ENCODE assay signal across 10 mouse cellular contexts in the genomic region with DNA sequence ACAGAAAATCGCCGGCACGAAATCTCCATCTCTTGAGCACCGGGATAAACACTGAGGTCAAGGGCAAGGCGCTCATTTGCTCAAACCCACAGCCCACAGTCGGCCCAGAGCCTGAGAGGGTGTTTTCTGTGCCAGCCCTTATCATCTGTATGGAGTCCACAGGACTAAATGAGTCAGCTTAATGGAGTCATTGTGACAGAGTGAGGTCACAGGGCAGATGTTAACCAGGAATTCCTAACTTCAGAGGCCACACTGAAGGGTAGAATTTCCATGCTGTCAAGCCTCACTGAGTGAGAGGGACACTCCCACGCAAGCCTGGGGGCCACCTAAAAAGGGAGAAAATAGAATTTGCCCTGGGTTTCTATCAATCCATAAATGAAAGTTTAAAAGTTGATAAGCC. TPM values are rescaled to one million over a fixed set of nuclear protein-coding genes. Genes with fewer than 3 reads are reported as not detected.
A peak's percentile ranks its signal among the peaks of the same experiment; 100 is the strongest.
DNase-seq lines count a peak whose midpoint lies in the region; ATAC-seq lines count a peak whose summit lies in the region.
"Had no signal": no experiment of that assay in that cellular context is flagged by ENCODE, and none has a peak within 500 bp of the region (broad histone marks: within the 10 kb centered on the region; RNA-seq: fewer than 3 reads in every experiment).

No protein-coding gene starts in this region.

- no peak overlapping the region for H3K27ac ChIP-seq in liver, embryonic 12.5 days
- peak overlapping the region; percentile 89 for H3K27ac ChIP-seq in embryonic facial prominence, embryonic 12.5 days
- H3K27ac ChIP-seq in midbrain, embryonic 16.5 days (ENCODE audit: low read length): no peak overlapping the region
- H3K27ac ChIP-seq: liver, embryonic 13.5 days had no signal

- H3K9ac ChIP-seq in liver, embryonic 12.5 days: no peak overlapping the region
- no peak overlapping the region for H3K9ac ChIP-seq in embryonic facial prominence, embryonic 12.5 days
- no peak overlapping the region for H3K9ac ChIP-seq in midbrain, embryonic 16.5 days (ENCODE audit: low read depth, low read length)
- H3K9ac ChIP-seq: liver, embryonic 13.5 days had no signal

- no peaks in the 10 kb centered on the region for H3K36me3 ChIP-seq in liver, embryonic 12.5 days
- H3K36me3 ChIP-seq in embryonic facial prominence, embryonic 12.5 days: no peaks in the 10 kb centered on the region
- H3K36me3 ChIP-seq in midbrain, embryonic 16.5 days (ENCODE audit: control insufficient read depth, insufficient read depth, low read length): no peaks in the 10 kb centered on the region
- H3K36me3 ChIP-seq: liver, embryonic 13.5 days had no signal

- H3K4me3 ChIP-seq in liver, embryonic 12.5 days: no peak overlapping the region
- no peak overlapping the region for H3K4me3 ChIP-seq in embryonic facial prominence, embryonic 12.5 days
- H3K4me3 ChIP-seq in midbrain, embryonic 16.5 days (ENCODE audit: low read depth, low read length): no peak overlapping the region
- H3K4me3 ChIP-seq: liver, embryonic 13.5 days had no signal

- 47% methylated on average over 7 of the region's 7 CpGs for WGBS in liver, embryonic 12.5 days (ENCODE audit: insufficient replicate concordance)
- 19% methylated on average over 7 of the region's 7 CpGs for WGBS in embryonic facial prominence, embryonic 12.5 days
- WGBS in midbrain, embryonic 16.5 days: 77% methylated on average over 7 of the region's 7 CpGs

- H3K9me3 ChIP-seq in liver, embryonic 12.5 days (replicated peaks): no peaks in the 10 kb centered on the region
- no peaks in the 10 kb centered on the region for H3K9me3 ChIP-seq in embryonic facial prominence, embryonic 12.5 days
- no peaks in the 10 kb centered on the region for H3K9me3 ChIP-seq in midbrain, embryonic 16.5 days (replicated peaks; ENCODE audit: control insufficient read depth, low read length, poor library complexity, severe bottlenecking)
- H3K9me3 ChIP-seq: liver, embryonic 13.5 days had no signal

- peaks cover 22% of the 10 kb centered on the region; the same call in 1 of the 2 replicates for H3K27me3 ChIP-seq in liver, embryonic 12.5 days (replicated peaks)
- H3K27me3 ChIP-seq in embryonic facial prominence, embryonic 12.5 days: no peaks in the 10 kb centered on the region
- no peaks in the 10 kb centered on the region for H3K27me3 ChIP-seq in midbrain, embryonic 16.5 days (ENCODE audit: control insufficient read depth, insufficient read depth, low read depth, low read length)
- H3K27me3 ChIP-seq: liver, embryonic 13.5 days had no signal

- no peak overlapping the region for H3K4me2 ChIP-seq in liver, embryonic 12.5 days
- H3K4me2 ChIP-seq in embryonic facial prominence, embryonic 12.5 days (replicated peaks): no peak overlapping the region
- H3K4me2 ChIP-seq in midbrain, embryonic 16.5 days (ENCODE audit: low read length): no peak overlapping the region
- H3K4me2 ChIP-seq: liver, embryonic 13.5 days had no signal

- peaks cover 12% of the 10 kb centered on the region for H3K4me1 ChIP-seq in liver, embryonic 12.5 days
- peaks cover 68% of the 10 kb centered on the region for H3K4me1 ChIP-seq in embryonic facial prominence, embryonic 12.5 days
- H3K4me1 ChIP-seq in midbrain, embryonic 16.5 days (ENCODE audit: control insufficient read depth, insufficient read depth, low read length): peaks cover 10% of the 10 kb centered on the region

- DNase-seq in liver (no peak), R1 (ENCODE audit: low read depth, low spot score) (peak; percentile 55)
- DNase-seq in cerebellum, adult 18-20 months: no peak
- DNase-seq in frontal cortex, postnatal 14 days (ENCODE audit: low spot score in 2 of 2): no peak
- DNase-seq: cerebellum, adult 9-10 months; liver, embryonic 13.5 days had no signal

- ATAC-seq in liver, embryonic 12.5 days: 0 out of 2 replicates have a peak, but pooled peaks have one; percentile 37
- no peak for ATAC-seq in embryonic facial prominence, embryonic 12.5 days (ENCODE audit: insufficient number of reproducible peaks, insufficient read depth, low FRiP score, low TSS enrichment)
- ATAC-seq in megakaryocyte progenitor cell, adult 5-6 weeks (replicated peaks; ENCODE audit: poor library complexity): 0 out of 2 replicates have a peak, but pooled peaks have one; percentile 33
- no peak for ATAC-seq in midbrain, embryonic 16.5 days

RNA-seq across cellular contexts. Expression of a gene that starts 35.2 kb away (rescaled TPM):
- polyA plus RNA-seq in liver, embryonic 12.5 days (2016; fragmentation: Nextera tagmentation; extraction: Ambion mirVana): 5.9 and 7.0 TPM in 2 replicates
- polyA plus RNA-seq in embryonic facial prominence, embryonic 12.5 days (2016; fragmentation: Nextera tagmentation; extraction: Ambion mirVana): 134 and 140 TPM in 2 replicates
- 0.12 and 0.68 TPM in 2 replicates for total RNA-seq in megakaryocyte progenitor cell, adult 5-6 weeks (2015)
- 0.47 and 0.54 TPM in 2 replicates for total RNA-seq in megakaryocyte progenitor cell, adult 5-6 weeks (2017)
- polyA plus RNA-seq in midbrain, embryonic 16.5 days (2015; fragmentation: Nextera tagmentation; extraction: Ambion mirVana): 11.3 and 12.4 TPM in 2 replicates

Comparison
In these comparisons a context has a peak if more than half of its experiments do, and no peak if none do; other contexts are left out.
1. ATAC-seq: peak in liver, embryonic 12.5 days (single experiment) and megakaryocyte progenitor cell, adult 5-6 weeks (single experiment); none in embryonic facial prominence, embryonic 12.5 days (single experiment) and midbrain, embryonic 16.5 days (single experiment).
2. RNA of a gene that starts 35.2 kb away (polyA plus RNA-seq): 134 to 140 TPM in embryonic facial prominence, embryonic 12.5 days; 11.3 to 12.4 TPM in midbrain, embryonic 16.5 days and 5.9 to 7.0 TPM in liver, embryonic 12.5 days; every median in the first group is over 10 times any median in the second.